Mouse (Mus musculus) CH12.LX (cell line): ENCODE measurements around the gene Copg2.

Source experiments
- MAX ChIP-seq: IDR thresholded peaks from 2 replicates; pipeline ENCODE4 v1.6.1; 2011; ENCODE audit warnings: low read length, improper control_type of control experiment
- MAZ ChIP-seq: IDR thresholded peaks from 2 replicates; pipeline ENCODE4 v1.6.1; 2012; ENCODE audit warnings: low read depth, mild to moderate bottlenecking, inconsistent platforms, low read length, improper control_type of control experiment, moderate library complexity
- POLR2A ChIP-seq: IDR thresholded peaks from 2 replicates; pipeline ENCODE4 v1.6.1; 2011; ENCODE audit warnings: low read depth, mild to moderate bottlenecking, improper control_type of control experiment, low read length
- ZNF384 ChIP-seq: IDR thresholded peaks from 2 replicates; pipeline ENCODE4 v1.6.1; 2012; ENCODE audit warnings: low read depth, low read length, improper control_type of control experiment, inconsistent platforms

DNA sequence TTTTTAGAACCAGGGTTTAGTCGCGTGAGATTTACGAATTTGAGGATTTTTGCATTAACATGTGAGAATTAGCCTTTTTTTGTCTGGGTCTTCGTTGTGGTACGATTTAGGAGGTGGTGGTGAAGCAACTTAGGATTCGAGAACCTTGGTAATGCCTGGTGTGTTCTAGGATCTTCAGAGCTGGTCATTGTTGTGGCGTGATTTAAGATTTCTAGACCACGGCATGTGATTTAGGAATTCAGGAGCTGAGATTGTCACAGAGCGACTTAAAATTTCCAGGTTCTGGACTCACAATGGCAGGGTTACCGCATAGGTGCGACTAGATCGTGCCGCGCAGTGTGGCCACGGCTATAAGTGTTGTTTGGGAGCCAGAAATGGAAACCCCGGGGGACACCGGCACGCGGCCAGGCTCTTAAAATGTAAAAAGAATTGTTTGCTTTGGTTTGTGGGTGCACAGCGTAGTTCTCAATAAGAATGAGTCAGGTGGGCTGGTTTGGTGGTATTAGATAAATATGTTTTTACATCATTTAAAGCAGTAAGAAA, 158.1 kb downstream of the Copg2 start:
- TF ChIP-seq MAZ (no peak), POLR2A (no peak), MAX (no peak), ZNF384 (no peak)
